Mouse (Mus musculus) ES-Bruce4 (cell line): Measurements from ENCODE around the gene Fam228a.

Experiments used
- CTCF ChIP-seq: IDR thresholded peaks from one replicate; pipeline ENCODE4 v1.8.1; 2011; ENCODE audit warnings: low read depth, low read length
- EP300 ChIP-seq: IDR thresholded peaks from 2 replicates; pipeline ENCODE4 v1.6.1; 2011; ENCODE audit warnings: low read depth, low read length; ENCODE audit not compliant: insufficient read depth
- POLR2A ChIP-seq: IDR thresholded peaks from one replicate; pipeline ENCODE4 v1.8.1; 2011; ENCODE audit warnings: low read length; ENCODE audit not compliant: insufficient read depth

DNA sequence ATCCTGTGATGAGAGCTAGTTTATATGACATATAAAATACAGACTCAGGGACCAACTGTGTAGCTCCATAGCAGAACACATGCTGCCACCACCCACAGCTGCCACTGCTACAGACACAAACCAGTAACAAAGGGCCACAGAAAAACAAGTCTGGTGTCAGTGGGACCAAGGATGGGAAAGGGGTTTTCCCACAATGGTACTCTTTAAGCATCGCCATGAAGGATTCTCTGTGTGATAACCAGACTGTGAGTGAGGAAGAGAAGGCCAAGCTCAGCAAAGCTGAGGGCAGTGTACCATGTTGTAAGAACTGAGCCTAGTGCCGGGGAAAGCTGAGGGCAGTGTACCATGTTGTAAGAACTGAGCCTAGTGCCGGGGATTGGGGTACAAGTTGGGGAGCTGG, 47.0 kb downstream of the Fam228a start:
- no peak for TF ChIP-seq CTCF
- TF ChIP-seq EP300, result no peak
- TF ChIP-seq POLR2A, result no peak
